Mouse (Mus musculus): ENCODE data around the gene Epb41l2.

- no peak for TF ChIP-seq CTCF (IDR thresholded peaks at IDR 0.05; ENCODE audit: insufficient read depth, low read length)
- no peak for TF ChIP-seq POLR2A (IDR thresholded peaks at IDR 0.05; ENCODE audit: borderline replicate concordance, extremely low read depth, low read depth, low read length)
Measured at GRCm38 (mm10) chr10:25402886-25403285, 43.3 kb downstream of the Epb41l2 start.
